Mouse (Mus musculus): ENCODE data around the gene Fam118b.

GRCm38 (mm10) chr9:35199772-35200471, 67.7 kb downstream of the Fam118b start, which contains the start of the genes Srpr and Tirap:
- TF ChIP-seq CTCF (IDR thresholded peaks at IDR 0.05) (peak; percentile 96), POLR2A (IDR thresholded peaks at IDR 0.05; ENCODE audit: insufficient read depth, low read depth, low read length) (no peak; the same call in 1 of the 2 replicates), EP300 (IDR thresholded peaks at IDR 0.05; ENCODE audit: insufficient read depth, low read depth, low read length) (no peak)
